Mouse (Mus musculus) G1E (cell line): Measurements from ENCODE around the gene Ccdc3. TPM values are rescaled to one million over a fixed set of nuclear protein-coding genes. Genes with fewer than 3 reads are reported as not detected.

ENCODE experiments used
- ATAC-seq: 2 replicates; pipeline ENCODE4 v1.8.0; 2016; ENCODE audit warnings: mild to moderate bottlenecking; ENCODE audit not compliant: insufficient number of reproducible peaks, poor library complexity, low FRiP score, severe bottlenecking; ENCODE audit errors: extremely low read depth
- DNase-seq: peaks from one replicate; pipeline ENCODE4 v3.0.0; 2012; ENCODE audit warnings: low spot score
- H3K27me3 ChIP-seq: 2 replicates; pipeline ENCODE4 v1.6.1; 2012; ENCODE audit warnings: mild to moderate bottlenecking, low read length, inconsistent platforms; ENCODE audit not compliant: insufficient read depth
- H3K36me3 ChIP-seq: replicated peaks from 2 replicates; pipeline ENCODE3; 2012; ENCODE audit warnings: mild to moderate bottlenecking, inconsistent platforms
- H3K4me1 ChIP-seq: 2 replicates; pipeline ENCODE4 v1.6.1; 2012; ENCODE audit warnings: low read depth, low read length, inconsistent platforms, mixed read lengths; ENCODE audit not compliant: insufficient read depth
- H3K4me3 ChIP-seq: 2 replicates; pipeline ENCODE4 v1.5.1; 2012; ENCODE audit warnings: low read depth, mild to moderate bottlenecking, inconsistent platforms, low read length, moderate library complexity, mixed read lengths
- H3K9me3 ChIP-seq: replicated peaks from 2 replicates; pipeline ENCODE4 v1.6.1; 2012; ENCODE audit warnings: inconsistent platforms
- CTCF ChIP-seq: IDR thresholded peaks from 2 replicates; pipeline ENCODE4 v1.5.1; 2012; ENCODE audit warnings: low read depth, low read length, inconsistent platforms, mixed read lengths
- GATA1 ChIP-seq: IDR thresholded peaks from 2 replicates; pipeline ENCODE4 v1.6.1; 2012; ENCODE audit warnings: borderline replicate concordance, low read length, inconsistent platforms, mixed read lengths
- GATA2 ChIP-seq: IDR thresholded peaks from 2 replicates; pipeline ENCODE4 v1.6.1; 2012; ENCODE audit warnings: low read depth, low read length, inconsistent platforms, borderline replicate concordance
- POLR2AphosphoS5 ChIP-seq: IDR thresholded peaks from 2 replicates; pipeline ENCODE4 v1.6.1; 2012; ENCODE audit warnings: low read depth, low read length, inconsistent platforms; ENCODE audit not compliant: insufficient replicate concordance
- TAL1 ChIP-seq: conservative IDR thresholded peaks from 2 replicates; pipeline ENCODE4 v1.6.1; 2012; ENCODE audit warnings: low read depth, low read length, inconsistent platforms, mixed read lengths
- polyA plus RNA-seq: library from polyadenylated mRNA; stranded (reverse); fragments of >175 nt; gene quantifications from 2 replicates; pipeline ENCODE4 v1.2.3, GENCODE M21; 2012
- total RNA-seq, 2 experiments: library from RNA; stranded (forward) in 1 of 2; stranded (reverse) in 1 of 2; fragments of 200-1000 nt in 1 of 2; fragments of >200 nt in 1 of 2; fragmentation: Nextera tagmentation in 1 of 2; gene quantifications; 2 replicates each; pipeline ENCODE4 v1.2.3; 2014 to 2017

Ccdc3 gene
- total and polyA plus RNA-seq, 3 experiments: not detected

DNA sequence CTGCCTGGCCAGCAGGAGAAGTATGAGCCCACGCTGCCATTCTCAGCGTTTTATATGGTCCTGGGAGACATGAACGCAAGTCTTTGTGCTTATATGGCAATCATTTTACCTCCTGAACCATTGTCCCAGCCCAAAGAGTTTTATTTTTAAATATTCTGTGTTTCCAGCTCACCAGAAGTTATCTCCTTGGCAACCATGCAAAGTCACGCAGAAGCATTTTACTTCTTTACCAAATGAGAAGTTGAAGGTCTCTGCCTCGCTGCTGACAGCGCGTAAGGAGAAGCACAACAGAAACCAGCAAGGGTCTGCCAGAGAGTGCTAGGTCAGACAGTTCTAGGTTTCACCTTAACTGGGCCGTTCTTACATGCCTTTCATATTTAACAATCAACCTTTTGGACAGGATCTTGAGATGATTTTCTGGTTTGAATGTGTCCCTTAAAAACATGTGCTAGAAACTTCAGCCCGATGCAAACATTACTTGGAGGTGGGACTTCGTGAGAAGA, 35.8 kb upstream of the Ccdc3 start:
- Histone ChIP-seq H3K4me3 (no peak overlapping the region), H3K27me3 (peaks cover 19% of the 10 kb centered on the region), H3K9me3 (no peaks in the 10 kb centered on the region), H3K4me1 (0 out of 2 replicates have a peak, but pooled peaks cover 2% of the 10 kb centered on the region), H3K36me3 (no peaks in the 10 kb centered on the region)
- ATAC-seq: no peak
- no peak for TF ChIP-seq GATA2
- no peak for TF ChIP-seq GATA1
- TF ChIP-seq CTCF: no peak
- no peak for TF ChIP-seq TAL1
- DNase-seq: no peak

- no peak overlapping the region for H3K4me3 ChIP-seq
- TF ChIP-seq TAL1 (no peak), CTCF (no peak), GATA1 (no peak), POLR2AphosphoS5 (no peak), GATA2 (no peak)
- no peak for DNase-seq
- no peaks in the 10 kb centered on the region for H3K9me3 ChIP-seq
- 0 out of 2 replicates have a peak, but pooled peaks cover 2% of the 10 kb centered on the region for H3K4me1 ChIP-seq
- H3K27me3 ChIP-seq: peaks cover 16% of the 10 kb centered on the region
- H3K36me3 ChIP-seq: no peaks in the 10 kb centered on the region
- ATAC-seq: no peak
Measured at GRCm38 (mm10) chr2:5102891-5103290, 34.7 kb upstream of the Ccdc3 start.

- Histone ChIP-seq H3K9me3 (no peaks in the 10 kb centered on the region), H3K4me3 (no peak overlapping the region), H3K27me3 (peaks cover 35% of the 10 kb centered on the region), H3K4me1 (no peaks in the 10 kb centered on the region), H3K36me3 (no peaks in the 10 kb centered on the region)
- TF ChIP-seq TAL1: no peak
- TF ChIP-seq GATA1: no peak
- no peak for TF ChIP-seq POLR2AphosphoS5
- no peak for TF ChIP-seq GATA2
- TF ChIP-seq CTCF: no peak
- DNase-seq (no peak), ATAC-seq (no peak)
Measured at GRCm38 (mm10) chr2:5112785-5113291, 24.7 kb upstream of the Ccdc3 start.

GRCm38 (mm10) chr2:5114386-5114785, 23.2 kb upstream of the Ccdc3 start:
- no peak for ATAC-seq

DNA sequence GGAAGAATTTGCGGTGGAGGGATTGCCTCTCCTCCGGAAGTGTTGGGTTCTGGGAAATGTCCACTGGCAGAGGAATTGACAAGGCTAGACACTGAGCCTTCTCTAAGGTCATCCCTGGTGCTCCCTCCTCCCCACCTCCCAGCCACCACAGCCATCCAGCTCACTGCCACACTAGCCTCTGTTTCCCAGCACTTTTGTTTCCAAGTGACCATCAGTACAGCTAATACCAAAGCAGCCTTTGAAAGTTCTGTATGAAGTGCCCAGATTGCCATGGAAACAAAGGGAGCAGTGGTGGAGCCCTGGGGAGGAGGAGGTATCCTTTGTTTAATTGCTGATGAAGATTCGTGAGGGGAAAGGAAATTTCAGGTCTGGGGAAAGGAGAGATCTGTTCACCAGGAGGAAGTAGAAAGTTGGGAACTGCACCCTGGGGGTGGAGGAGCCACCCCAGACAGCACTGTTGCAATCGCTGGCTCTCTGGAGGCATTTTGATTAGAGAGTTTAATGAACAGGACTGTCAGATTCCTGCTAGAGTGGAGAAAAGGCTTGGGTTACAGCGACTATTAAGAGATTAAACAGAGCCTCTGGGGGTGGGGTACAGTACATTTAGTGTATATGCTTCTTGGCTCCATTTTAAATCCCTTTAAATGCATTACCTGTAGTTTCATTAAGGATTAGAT, 20.6 kb upstream of the Ccdc3 start:
- Histone ChIP-seq H3K4me3 (no peak overlapping the region), H3K27me3 (peaks cover 30% of the 10 kb centered on the region), H3K36me3 (no peaks in the 10 kb centered on the region), H3K9me3 (no peaks in the 10 kb centered on the region), H3K4me1 (no peaks in the 10 kb centered on the region)
- no peak for DNase-seq
- no peak for ATAC-seq
- TF ChIP-seq CTCF (no peak), GATA1 (no peak), GATA2 (no peak), POLR2AphosphoS5 (no peak), TAL1 (no peak)

More at GRCm38 (mm10) chr2:5114386-5114785, 23.2 kb upstream of the Ccdc3 start:
- Histone ChIP-seq H3K27me3 (peaks cover 34% of the 10 kb centered on the region), H3K4me1 (no peaks in the 10 kb centered on the region), H3K4me3 (no peak overlapping the region), H3K36me3 (no peaks in the 10 kb centered on the region), H3K9me3 (no peaks in the 10 kb centered on the region)
- no peak for TF ChIP-seq GATA1
- TF ChIP-seq TAL1: no peak
- no peak for TF ChIP-seq POLR2AphosphoS5
- TF ChIP-seq GATA2: no peak
- no peak for TF ChIP-seq CTCF
- DNase-seq: no peak

DNA sequence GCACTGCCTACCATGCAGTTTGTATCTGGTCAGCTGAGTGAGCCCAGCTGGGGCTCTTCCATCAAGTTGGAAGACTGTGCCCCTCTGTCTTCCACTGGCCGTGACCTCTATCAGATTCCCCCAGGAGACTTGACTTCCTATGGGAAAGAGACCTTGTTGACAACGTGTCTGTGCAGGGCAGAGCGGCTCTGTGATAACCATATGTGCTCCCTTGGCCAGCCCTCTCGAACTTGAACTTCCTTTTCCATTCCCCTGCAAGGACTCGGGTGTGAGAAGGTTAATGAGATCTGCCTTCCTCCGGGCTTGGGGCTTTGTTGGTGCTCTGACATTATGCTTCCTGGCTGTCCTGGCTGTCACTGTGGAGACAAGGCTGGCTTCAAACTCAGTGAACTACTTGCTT, 12.1 kb upstream of the Ccdc3 start:
- Histone ChIP-seq H3K36me3 (no peaks in the 10 kb centered on the region), H3K4me3 (no peak overlapping the region), H3K4me1 (no peaks in the 10 kb centered on the region), H3K27me3 (peaks cover 9% of the 10 kb centered on the region; the same call in 1 of the 2 replicates), H3K9me3 (no peaks in the 10 kb centered on the region)
- DNase-seq (no peak), ATAC-seq (no peak)
- TF ChIP-seq TAL1: no peak
- no peak for TF ChIP-seq GATA1
- no peak for TF ChIP-seq CTCF
- TF ChIP-seq POLR2AphosphoS5: no peak
- no peak for TF ChIP-seq GATA2

GRCm38 (mm10) chr2:5127369-5127768, 10.2 kb upstream of the Ccdc3 start:
- no peak overlapping the region for H3K4me3 ChIP-seq
- no peaks in the 10 kb centered on the region for H3K36me3 ChIP-seq
- no peaks in the 10 kb centered on the region for H3K4me1 ChIP-seq
- TF ChIP-seq CTCF: no peak
- no peak for TF ChIP-seq GATA2
- ATAC-seq (no peak), DNase-seq (no peak)
- peaks cover 5% of the 10 kb centered on the region; the same call in 1 of the 2 replicates for H3K27me3 ChIP-seq
- H3K9me3 ChIP-seq: no peaks in the 10 kb centered on the region
